Mouse (Mus musculus): ENCODE measurements around the gene Thbs3. TPM values are rescaled to one million over a fixed set of nuclear protein-coding genes. Genes with fewer than 3 reads are reported as not detected.
A peak's percentile ranks its signal among the peaks of the same experiment; 100 is the strongest.

The Thbs3 gene
- polyA plus RNA-seq, 1 experiment from 2014 or later = 82.2 TPM

DNA sequence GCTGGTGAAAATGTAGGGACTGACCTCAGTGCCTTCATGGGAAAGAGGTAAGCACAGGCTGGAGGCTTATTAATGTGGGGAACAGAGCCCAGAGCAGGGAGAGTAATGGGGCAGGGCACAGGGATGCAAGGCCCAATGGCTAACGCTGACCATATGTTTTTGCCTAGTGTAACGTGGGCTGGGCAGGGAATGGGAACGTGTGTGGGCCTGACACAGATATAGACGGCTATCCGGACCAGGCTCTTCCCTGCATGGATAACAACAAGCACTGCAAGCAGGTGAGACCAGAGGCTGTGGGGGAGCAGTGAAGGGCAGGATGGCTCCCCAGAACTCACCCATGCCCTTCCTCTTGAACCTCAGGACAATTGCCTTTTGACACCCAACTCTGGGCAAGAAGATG is 6.2 kb downstream of the Thbs3 start:
- no peak for DNase-seq (ENCODE audit: low spot score)
- H3K9me3 ChIP-seq (replicated peaks) = no peaks in the 10 kb centered on the region
- H3K4me1 ChIP-seq = peaks cover 97% of the 10 kb centered on the region
- H3K27ac ChIP-seq (replicated peaks) = peak overlapping the region; percentile 50; the same call in 1 of the 2 replicates
- no peaks in the 10 kb centered on the region for H3K27me3 ChIP-seq (ENCODE audit: low read depth, poor library complexity, severe bottlenecking)
- WGBS = 80% methylated on average over 5 of the region's 5 CpGs
- H3K4me3 ChIP-seq = no peak overlapping the region
- H3K36me3 ChIP-seq = peaks cover 91% of the 10 kb centered on the region

DNA sequence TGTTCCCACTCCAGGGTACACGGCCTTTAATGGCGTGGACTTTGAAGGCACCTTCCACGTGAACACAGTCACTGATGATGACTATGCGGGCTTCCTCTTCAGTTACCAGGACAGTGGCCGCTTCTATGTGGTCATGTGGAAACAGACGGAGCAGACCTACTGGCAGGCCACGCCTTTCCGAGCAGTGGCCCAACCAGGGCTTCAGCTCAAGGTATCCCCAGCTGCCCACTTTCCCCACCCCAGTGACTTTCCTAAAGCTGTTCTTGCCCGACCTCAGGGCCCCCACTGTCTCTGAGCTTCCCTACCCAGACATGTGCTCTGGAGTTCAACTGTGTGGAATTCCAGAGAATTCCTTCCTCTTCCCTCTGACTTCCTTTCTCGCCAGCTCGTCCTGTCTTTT is 9.8 kb downstream of the Thbs3 start:
- WGBS = 48% methylated on average over 11 of the region's 11 CpGs
- H3K9me3 ChIP-seq (replicated peaks) = no peaks in the 10 kb centered on the region
- peak overlapping the region; percentile 99 for H3K27ac ChIP-seq (replicated peaks)
- DNase-seq (ENCODE audit: low spot score) = peak; percentile 29
- peaks cover 12% of the 10 kb centered on the region for H3K27me3 ChIP-seq (ENCODE audit: low read depth, poor library complexity, severe bottlenecking)
- H3K4me3 ChIP-seq = peak overlapping the region; percentile 89
- peaks cover 91% of the 10 kb centered on the region for H3K4me1 ChIP-seq
- H3K36me3 ChIP-seq = peaks cover 59% of the 10 kb centered on the region

DNA sequence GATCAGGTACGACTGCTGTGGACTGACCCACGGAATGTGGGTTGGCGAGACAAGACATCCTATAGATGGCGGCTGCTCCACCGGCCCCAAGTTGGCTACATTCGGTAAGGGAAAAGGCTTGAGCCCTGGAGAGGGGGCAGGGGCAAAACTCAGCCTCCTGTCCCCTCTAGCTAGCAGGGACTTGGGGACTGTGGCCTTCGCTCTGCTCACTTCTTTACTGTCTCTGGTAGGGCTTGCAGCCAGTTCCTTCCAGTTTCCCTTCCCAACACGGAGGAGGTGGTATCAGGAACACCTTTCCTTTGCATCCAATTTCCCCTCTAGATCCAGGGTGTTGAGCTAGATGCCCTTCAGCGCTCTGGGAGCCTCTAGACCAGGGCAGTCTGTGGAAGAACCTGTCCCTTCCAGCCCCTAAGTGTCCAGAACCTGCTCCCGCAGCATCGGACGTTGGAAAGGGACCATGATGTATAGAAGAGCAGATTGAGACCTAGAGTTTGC is 10.4 kb downstream of the Thbs3 start:
- Histone ChIP-seq H3K4me1 (peaks cover 85% of the 10 kb centered on the region), H3K4me3 (peak overlapping the region; percentile 89), H3K27ac (replicated peaks) (peak overlapping the region; percentile 99), H3K27me3 (ENCODE audit: low read depth, poor library complexity, severe bottlenecking) (peaks cover 18% of the 10 kb centered on the region), H3K36me3 (peaks cover 58% of the 10 kb centered on the region), H3K9me3 (replicated peaks) (no peaks in the 10 kb centered on the region)
- DNase-seq (ENCODE audit: low spot score) = no peak
- WGBS = 16% methylated on average over 12 of the region's 12 CpGs

DNA sequence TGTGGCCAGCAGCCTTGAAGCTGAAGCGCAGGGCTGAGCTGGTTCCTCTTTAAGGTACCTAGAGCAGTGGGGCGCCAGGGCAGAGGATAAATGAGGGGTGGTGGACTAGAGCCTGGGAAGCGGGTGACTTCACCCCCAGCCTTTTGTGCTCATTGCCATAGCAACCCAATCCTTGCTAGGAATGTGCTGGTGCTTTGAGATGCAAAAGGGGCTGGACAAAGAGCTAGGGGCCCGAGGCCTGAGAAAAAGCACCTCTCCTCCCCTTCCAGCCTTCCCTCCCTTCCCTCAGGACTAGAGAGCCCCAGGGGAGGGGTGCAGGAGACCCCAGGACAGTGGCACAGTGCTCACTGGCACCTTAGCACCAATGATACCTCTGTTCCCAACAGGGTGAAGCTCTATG is 10.9 kb downstream of the Thbs3 start:
- H3K9me3 ChIP-seq (replicated peaks) = no peaks in the 10 kb centered on the region
- DNase-seq (ENCODE audit: low spot score) = peak; percentile 93
- H3K4me3 ChIP-seq = peak overlapping the region; percentile 89
- peak overlapping the region; percentile 99 for H3K27ac ChIP-seq (replicated peaks)
- H3K27me3 ChIP-seq (ENCODE audit: low read depth, poor library complexity, severe bottlenecking) = peaks cover 23% of the 10 kb centered on the region
- 11% methylated on average over 4 of the region's 4 CpGs for WGBS
- H3K4me1 ChIP-seq = peaks cover 82% of the 10 kb centered on the region
- H3K36me3 ChIP-seq = peaks cover 60% of the 10 kb centered on the region

DNA sequence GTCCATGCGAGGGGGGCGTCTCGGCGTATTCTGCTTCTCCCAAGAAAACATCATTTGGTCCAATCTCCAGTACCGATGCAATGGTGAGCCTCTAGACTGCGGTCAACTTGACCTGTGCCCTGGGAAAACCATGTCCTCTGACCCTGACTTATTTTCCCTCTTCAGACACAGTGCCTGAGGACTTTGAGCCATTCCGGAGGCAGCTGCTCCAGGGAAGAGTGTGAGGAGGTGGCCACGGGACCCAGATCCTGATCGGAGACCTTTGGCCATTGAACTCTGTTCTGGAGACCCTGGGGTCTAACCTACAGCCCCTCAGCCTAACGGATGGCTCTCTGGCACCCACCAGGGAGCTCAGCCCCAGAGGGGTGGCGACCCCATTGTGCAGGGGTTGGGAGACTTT is 11.4 kb downstream of the Thbs3 start:
- peaks cover 57% of the 10 kb centered on the region for H3K36me3 ChIP-seq
- no peak for DNase-seq (ENCODE audit: low spot score)
- H3K4me1 ChIP-seq = peaks cover 77% of the 10 kb centered on the region
- no peaks in the 10 kb centered on the region for H3K9me3 ChIP-seq (replicated peaks)
- WGBS = 4% methylated on average over 11 of the region's 11 CpGs
- H3K27ac ChIP-seq (replicated peaks) = peak overlapping the region; percentile 99
- H3K27me3 ChIP-seq (ENCODE audit: low read depth, poor library complexity, severe bottlenecking) = peaks cover 28% of the 10 kb centered on the region
- peak overlapping the region; percentile 89 for H3K4me3 ChIP-seq

DNA sequence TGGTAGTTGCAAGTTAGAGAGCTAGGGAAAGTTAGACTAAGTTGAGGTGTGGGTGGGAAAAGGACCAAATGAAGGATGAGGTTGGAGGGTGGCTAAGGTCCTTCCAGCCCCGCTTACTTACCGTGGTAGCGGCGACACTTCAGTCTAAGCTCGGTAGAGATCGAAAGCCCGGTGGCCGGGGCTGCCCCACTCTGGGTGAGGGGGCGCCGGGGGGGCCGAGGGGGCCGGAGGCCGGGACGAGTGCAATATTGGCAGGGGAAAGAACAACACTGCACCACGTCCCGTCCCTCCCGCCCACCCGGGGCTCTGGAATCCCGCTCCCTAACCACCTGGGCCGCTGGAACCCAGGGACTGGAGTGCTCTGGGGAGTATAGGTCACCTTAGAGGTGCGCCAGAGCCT is 11.9 kb downstream of the Thbs3 start, which contains the start of gene Mtx1:
Gene Mtx1, minus strand, starts transcription at position 189 of the 400 bp plus-strand sequence.
- under 1% methylated on average over 21 of the region's 21 CpGs for WGBS
- H3K4me3 ChIP-seq = peak within 1 kb of the TSS; percentile 89
- H3K9me3 ChIP-seq (replicated peaks) = no peaks in the 10 kb centered on the region
- no peak for DNase-seq (ENCODE audit: low spot score)
- H3K27ac ChIP-seq (replicated peaks) = peak within 1 kb of the TSS; percentile 99
- H3K4me1 ChIP-seq = peaks cover 75% of the 10 kb centered on the region
- H3K36me3 ChIP-seq = peaks cover 52% of the 10 kb centered on the region
- H3K27me3 ChIP-seq (ENCODE audit: low read depth, poor library complexity, severe bottlenecking) = peaks cover 33% of the 10 kb centered on the region

DNA sequence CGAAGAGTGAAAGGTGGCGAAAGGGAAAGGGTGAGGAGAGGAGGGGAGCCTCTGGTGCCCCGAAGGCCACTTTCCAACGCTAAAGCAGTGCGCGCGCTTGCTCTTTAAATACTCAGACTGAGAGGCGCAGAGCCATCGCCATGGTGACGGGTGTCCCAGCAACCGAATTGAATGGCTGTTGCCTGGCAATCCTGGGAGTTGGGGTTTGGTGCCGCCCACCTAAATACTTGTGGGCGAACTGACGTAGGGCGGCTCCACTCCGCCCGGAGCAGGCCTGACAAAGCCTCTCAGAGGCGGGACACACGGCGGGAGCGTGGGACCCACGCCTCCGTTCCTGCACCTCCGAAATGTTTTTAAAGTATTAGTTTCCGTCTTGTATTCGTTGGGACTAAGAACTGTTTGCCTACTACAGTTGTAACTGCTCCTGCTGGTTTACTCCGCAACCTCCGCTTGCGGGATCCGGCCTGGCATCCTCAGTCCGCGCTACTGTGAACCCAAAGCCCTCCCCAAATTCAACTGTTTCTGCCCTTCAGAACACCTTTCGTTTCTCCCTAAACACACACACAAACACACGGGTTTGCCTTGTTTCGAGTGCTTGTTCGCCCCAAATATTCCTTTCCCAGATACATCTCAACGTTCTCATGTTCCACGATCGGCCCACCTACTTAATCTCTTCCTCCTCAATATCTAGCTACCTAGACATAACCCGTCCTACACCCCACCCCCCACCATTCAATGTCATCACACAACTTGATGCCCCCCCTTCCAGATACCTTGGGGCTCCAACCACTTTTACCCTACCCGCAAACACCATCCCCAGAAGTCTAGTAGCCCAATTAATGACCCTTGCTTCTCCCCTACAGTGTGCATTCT is 12.6 kb downstream of the Thbs3 start:
- Histone ChIP-seq H3K9me3 (replicated peaks) (no peaks in the 10 kb centered on the region), H3K36me3 (peaks cover 46% of the 10 kb centered on the region), H3K4me3 (peak overlapping the region; percentile 89), H3K4me1 (peaks cover 73% of the 10 kb centered on the region), H3K27ac (replicated peaks) (peak overlapping the region; percentile 99), H3K27me3 (ENCODE audit: low read depth, poor library complexity, severe bottlenecking) (peaks cover 33% of the 10 kb centered on the region)
- peak; percentile 99 for DNase-seq (ENCODE audit: low spot score)
- WGBS = 2% methylated on average over 41 of the region's 41 CpGs

DNA sequence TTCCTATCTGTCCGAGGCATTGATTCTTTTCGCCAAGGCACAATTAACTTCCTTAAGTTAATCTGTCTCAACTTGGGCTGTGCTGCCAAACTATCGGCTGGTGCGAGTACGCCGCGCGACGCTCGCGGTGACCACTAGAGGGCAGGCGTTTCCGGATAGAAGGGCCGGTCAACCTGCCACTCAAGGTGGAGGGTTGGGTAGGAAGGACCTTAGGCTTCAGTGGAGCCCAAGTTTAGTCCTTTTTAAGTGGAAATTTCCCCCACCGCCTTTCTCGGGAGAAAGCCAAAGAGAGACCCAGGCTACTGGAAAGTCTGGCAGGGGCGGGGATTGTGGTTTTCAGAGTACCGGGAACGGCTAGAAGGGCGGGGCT is 13.2 kb downstream of the Thbs3 start:
- H3K27ac ChIP-seq (replicated peaks) = peak overlapping the region; percentile 99
- WGBS = under 1% methylated on average over 20 of the region's 20 CpGs
- H3K27me3 ChIP-seq (ENCODE audit: low read depth, poor library complexity, severe bottlenecking) = peaks cover 33% of the 10 kb centered on the region
- peak overlapping the region; percentile 89 for H3K4me3 ChIP-seq
- peaks cover 67% of the 10 kb centered on the region for H3K4me1 ChIP-seq
- peak; percentile 91 for DNase-seq (ENCODE audit: low spot score)
- H3K36me3 ChIP-seq = peaks cover 39% of the 10 kb centered on the region
- no peaks in the 10 kb centered on the region for H3K9me3 ChIP-seq (replicated peaks)

DNA sequence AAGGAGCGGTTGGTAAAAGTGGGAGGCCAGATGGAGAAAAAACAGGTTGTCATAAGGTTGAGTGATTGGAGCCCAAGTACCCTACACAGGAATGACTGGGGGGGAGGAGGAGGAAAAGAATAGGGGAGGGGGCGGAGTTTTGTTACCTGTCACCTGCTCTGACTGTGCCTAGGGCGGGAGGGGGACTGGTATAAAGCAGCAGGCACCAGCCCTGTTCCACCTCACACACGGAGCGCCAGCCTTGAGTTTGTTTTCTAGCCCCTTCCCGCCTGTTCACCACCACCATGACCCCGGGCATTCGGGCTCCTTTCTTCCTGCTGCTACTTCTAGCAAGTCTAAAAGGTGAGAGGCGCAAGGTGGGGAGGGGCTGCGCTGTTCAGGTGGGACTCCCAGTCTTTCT is 13.9 kb downstream of the Thbs3 start, which contains the start of gene Muc1:
Gene Muc1, plus strand, starts transcription at position 222 of the 400 bp plus-strand sequence.
- peak within 1 kb of the TSS; percentile 89 for H3K4me3 ChIP-seq
- WGBS = 36% methylated on average over 10 of the region's 10 CpGs
- H3K36me3 ChIP-seq = peaks cover 39% of the 10 kb centered on the region
- peaks cover 33% of the 10 kb centered on the region for H3K27me3 ChIP-seq (ENCODE audit: low read depth, poor library complexity, severe bottlenecking)
- peak within 1 kb of the TSS; percentile 99 for H3K27ac ChIP-seq (replicated peaks)
- no peaks in the 10 kb centered on the region for H3K9me3 ChIP-seq (replicated peaks)
- DNase-seq (ENCODE audit: low spot score) = no peak
- H3K4me1 ChIP-seq = peaks cover 60% of the 10 kb centered on the region

DNA sequence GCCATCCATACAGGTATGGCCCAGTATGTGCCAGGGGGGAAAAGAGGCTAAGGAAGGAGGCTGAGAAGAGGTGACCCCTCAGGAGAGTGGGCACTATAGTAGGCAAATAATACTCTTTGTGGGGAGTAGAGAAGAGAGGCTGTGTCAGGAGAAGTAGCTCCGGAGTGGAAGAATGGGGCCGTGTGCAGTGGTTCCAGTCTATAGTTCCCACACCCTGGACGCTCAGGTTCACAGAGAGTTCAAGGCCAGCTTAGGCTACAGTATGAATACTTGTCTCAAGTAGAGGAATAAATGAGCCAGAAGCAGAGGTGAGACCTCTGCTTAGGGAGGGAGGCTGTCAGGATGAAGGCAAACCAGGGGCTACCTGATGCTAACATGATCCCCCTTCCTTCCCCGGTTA is 14.3 kb downstream of the Thbs3 start:
- Histone ChIP-seq H3K27me3 (ENCODE audit: low read depth, poor library complexity, severe bottlenecking) (peaks cover 33% of the 10 kb centered on the region), H3K27ac (replicated peaks) (peak overlapping the region; percentile 99; the same call in 1 of the 2 replicates), H3K9me3 (replicated peaks) (no peaks in the 10 kb centered on the region), H3K36me3 (peaks cover 39% of the 10 kb centered on the region), H3K4me3 (peak overlapping the region; percentile 89; the same call in 1 of the 2 replicates), H3K4me1 (peaks cover 56% of the 10 kb centered on the region)
- WGBS = 63% methylated on average over 4 of the region's 4 CpGs
- DNase-seq (ENCODE audit: low spot score) = no peak

DNA sequence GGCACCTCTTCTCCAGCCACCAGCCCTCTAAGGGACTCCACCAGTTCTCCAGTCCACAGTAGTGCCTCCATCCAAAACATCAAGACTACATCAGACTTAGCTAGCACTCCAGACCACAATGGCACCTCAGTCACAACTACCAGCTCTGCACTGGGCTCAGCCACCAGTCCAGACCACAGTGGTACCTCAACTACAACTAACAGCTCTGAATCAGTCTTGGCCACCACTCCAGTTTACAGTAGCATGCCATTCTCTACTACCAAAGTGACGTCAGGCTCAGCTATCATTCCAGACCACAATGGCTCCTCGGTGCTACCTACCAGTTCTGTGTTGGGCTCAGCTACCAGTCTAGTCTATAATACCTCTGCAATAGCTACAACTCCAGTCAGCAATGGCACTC is 15.6 kb downstream of the Thbs3 start:
- H3K9me3 ChIP-seq (replicated peaks) = no peaks in the 10 kb centered on the region
- H3K36me3 ChIP-seq = peaks cover 38% of the 10 kb centered on the region
- H3K27ac ChIP-seq (replicated peaks) = peak overlapping the region; percentile 4; the same call in 1 of the 2 replicates
- 92% methylated on average over 2 of the region's 2 CpGs for WGBS
- no peak for DNase-seq (ENCODE audit: low spot score)
- peaks cover 33% of the 10 kb centered on the region for H3K27me3 ChIP-seq (ENCODE audit: low read depth, poor library complexity, severe bottlenecking)
- H3K4me1 ChIP-seq = peaks cover 43% of the 10 kb centered on the region
- H3K4me3 ChIP-seq = no peak overlapping the region

DNA sequence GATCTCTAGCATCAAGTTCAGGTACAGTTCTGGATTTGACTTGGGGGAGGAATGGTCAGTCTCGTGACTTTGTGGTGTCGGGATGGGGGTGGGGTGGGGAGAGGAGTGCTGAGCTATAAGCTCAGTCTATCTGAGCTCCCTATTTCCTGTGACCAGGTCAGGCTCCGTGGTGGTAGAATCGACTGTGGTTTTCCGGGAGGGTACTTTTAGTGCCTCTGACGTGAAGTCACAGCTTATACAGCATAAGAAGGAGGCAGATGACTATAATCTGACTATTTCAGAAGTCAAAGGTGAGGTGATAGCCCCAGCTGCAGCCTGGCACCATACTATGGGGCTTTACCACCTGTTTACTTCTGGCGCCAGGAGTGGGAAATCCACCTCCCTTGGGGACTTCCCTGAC is 16.4 kb downstream of the Thbs3 start:
- H3K4me1 ChIP-seq = peaks cover 35% of the 10 kb centered on the region
- no peak overlapping the region for H3K27ac ChIP-seq (replicated peaks)
- H3K27me3 ChIP-seq (ENCODE audit: low read depth, poor library complexity, severe bottlenecking) = peaks cover 33% of the 10 kb centered on the region
- no peaks in the 10 kb centered on the region for H3K9me3 ChIP-seq (replicated peaks)
- peaks cover 40% of the 10 kb centered on the region for H3K36me3 ChIP-seq
- DNase-seq (ENCODE audit: low spot score) = no peak
- no peak overlapping the region for H3K4me3 ChIP-seq
- 72% methylated on average over 7 of the region's 7 CpGs for WGBS

DNA sequence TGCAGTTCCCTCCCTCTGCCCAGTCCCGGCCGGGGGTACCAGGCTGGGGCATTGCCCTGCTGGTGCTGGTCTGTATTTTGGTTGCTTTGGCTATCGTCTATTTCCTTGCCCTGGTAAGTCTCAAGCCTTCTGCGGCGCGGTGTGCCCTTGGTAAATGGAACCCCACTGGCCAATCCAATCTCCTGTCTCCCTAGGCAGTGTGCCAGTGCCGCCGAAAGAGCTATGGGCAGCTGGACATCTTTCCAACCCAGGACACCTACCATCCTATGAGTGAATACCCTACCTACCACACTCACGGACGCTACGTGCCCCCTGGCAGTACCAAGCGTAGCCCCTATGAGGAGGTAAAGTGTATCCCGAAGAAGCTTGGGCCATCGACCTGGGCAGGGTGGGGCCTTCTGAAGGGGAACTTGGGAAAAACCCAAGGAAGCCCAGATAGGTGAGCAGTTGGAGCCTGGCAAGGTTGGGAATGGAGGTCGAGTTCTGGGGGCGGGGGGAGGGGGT is 16.8 kb downstream of the Thbs3 start:
- peaks cover 33% of the 10 kb centered on the region for H3K4me1 ChIP-seq
- peaks cover 44% of the 10 kb centered on the region for H3K36me3 ChIP-seq
- WGBS = 78% methylated on average over 16 of the region's 16 CpGs

More for the DNA sequence above, 16.8 kb downstream of the Thbs3 start:
- H3K9me3 ChIP-seq (replicated peaks) = no peaks in the 10 kb centered on the region
- peaks cover 33% of the 10 kb centered on the region for H3K27me3 ChIP-seq (ENCODE audit: low read depth, poor library complexity, severe bottlenecking)
- H3K27ac ChIP-seq (replicated peaks) = no peak overlapping the region
- no peak overlapping the region for H3K4me3 ChIP-seq
- no peak for DNase-seq (ENCODE audit: low spot score)
